Mouse (Mus musculus) heart, postnatal 10 days (tissue): ENCODE data around the gene Kat8. TPM values are rescaled to one million over a fixed set of nuclear protein-coding genes. Genes with fewer than 3 reads are reported as not detected.
"Not testable (repeated sequence)": the region's sequence is repeated elsewhere in the genome, so short reads cannot be mapped to it uniquely, and the experiment has no call there.

Source experiments
- DNase-seq, 2 experiments: peaks; one replicate each; pipeline ENCODE4 v3.0.0; 2021
- intact Hi-C: fragments of 180-260 bp; cut with DNase I; formaldehyde crosslinking; loops from one replicate; pipeline ENCODE4 v1.15.1; 2025
- total RNA-seq, 2 experiments: library from RNA; stranded (reverse); gene quantifications; 2 replicates each; pipeline ENCODE4 v1.2.3; 2021

The Kat8 gene
- total RNA-seq, 2 experiments from 2014 or later, result 12.7 to 14.6 TPM

- intact Hi-C loops, DNase-seq: not testable (repeated sequence)
These were observed 16.4 kb upstream of the Kat8 start for GRCm38 (mm10) chr7:127895891-127896290.

DNA sequence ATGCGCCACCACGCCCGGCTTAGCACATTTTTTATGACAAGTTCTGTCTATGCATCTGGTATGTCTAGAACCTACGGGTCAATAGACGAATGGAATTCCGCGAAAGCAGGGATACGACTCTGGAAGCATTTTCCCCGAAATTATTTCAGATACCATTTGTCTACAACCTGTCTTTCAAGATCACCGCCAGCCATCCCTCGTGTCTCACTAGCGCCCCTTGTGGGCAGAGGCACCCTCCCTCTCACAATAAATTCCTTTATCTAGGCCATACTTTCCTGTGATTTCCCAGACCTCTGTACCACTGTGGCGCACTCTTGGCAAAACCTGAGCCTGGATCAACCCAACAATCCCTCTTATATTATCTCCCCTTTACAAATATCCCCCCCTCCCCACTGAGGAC lies 15.9 kb upstream of the Kat8 start:
- intact Hi-C loops, result no loop called here
- peak; percentile 48 to 76 for DNase-seq

GRCm38 (mm10) chr7:127897542-127897941 lies 14.8 kb upstream of the Kat8 start:
- DNase-seq, result no peak
- intact Hi-C loops, result no loop called here

DNA sequence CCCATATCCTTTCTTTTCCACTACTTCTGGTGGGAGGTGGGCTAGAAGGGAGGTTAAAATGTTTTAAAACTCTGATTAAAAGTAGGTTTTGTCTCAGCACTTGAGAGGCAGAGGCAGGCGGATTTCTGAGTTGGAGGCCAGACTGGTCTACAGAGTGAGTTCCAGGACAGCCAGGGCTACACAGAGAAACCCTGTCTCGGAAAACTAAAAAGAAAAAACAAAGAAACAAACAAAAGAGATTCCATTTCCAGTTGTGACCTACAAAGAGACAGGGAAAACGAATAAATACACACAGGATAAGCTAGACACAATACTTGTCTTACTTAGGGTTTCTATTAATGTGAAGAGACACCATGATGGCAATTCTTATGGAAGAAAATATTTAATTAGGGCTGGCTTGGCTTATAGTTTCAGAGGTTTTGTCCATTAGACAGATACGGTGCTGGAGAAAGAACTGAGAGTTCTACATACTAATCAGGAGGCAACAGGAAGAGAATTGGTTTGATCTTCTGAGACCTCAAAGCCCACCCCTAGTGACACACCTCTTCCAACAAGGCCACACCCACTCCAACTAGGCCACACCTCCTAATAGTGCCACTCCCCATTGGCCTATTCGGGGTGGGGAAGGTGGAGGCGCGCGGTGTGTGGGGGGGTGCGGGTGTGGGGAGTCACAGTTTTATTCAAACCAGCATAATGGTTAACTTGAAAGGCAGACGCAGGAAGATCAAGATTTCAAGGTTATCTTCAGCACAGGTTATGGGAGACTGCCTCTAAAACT lies 13.9 kb upstream of the Kat8 start:
- no peak for DNase-seq
- intact Hi-C loops, result no loop called here

DNA sequence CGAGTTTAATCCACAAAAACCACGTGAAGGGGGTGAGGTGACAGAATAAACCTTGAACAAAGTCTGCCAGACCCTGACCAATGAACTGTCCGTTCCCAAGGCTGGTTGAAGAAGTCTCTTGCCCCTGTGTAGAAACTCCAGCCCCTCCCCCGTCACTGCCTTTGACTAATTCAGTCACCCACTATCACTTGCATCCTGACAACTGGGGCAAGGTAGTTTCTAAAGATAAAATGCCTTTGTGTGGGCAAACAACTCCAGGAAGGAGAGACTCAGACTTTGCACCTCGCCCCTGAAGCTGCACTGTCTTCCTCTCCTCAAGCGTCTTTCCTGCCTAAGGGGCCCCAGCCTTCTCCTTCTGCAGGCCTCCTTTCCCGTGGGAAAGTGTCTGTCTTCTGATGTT lies 12.3 kb upstream of the Kat8 start:
- no peak for DNase-seq
- intact Hi-C loops, result no loop called here

DNA sequence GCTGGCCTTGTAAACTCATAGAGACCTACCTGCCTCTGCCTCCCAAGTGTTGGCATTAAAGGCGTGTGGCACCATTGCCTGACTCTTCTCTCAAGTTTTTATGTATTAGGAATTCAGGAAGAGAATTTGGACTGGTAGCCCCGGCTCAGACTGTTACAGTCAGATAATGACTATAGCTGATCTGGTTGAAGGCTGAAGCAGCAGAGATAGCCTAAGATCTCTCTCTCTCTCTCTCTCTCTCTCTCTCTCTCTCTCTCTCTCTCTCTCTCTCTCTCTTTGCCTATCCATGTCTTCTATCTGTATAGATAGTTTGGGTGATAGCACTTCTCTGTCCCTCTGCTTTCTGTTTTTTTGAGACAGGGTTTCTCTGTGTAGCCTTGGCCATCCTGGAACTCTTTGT lies 10.5 kb upstream of the Kat8 start:
- intact Hi-C loops, result no loop called here
- no peak for DNase-seq

- DNase-seq, result peak; percentile 83 to 89
- intact Hi-C loops, result no loop called here
These were observed 8.1 kb upstream of the Kat8 start, which contains the start of gene Bckdk for GRCm38 (mm10) chr7:127903971-127904796. Gene Bckdk, plus strand, starts transcription at chr7:127904082.

DNA sequence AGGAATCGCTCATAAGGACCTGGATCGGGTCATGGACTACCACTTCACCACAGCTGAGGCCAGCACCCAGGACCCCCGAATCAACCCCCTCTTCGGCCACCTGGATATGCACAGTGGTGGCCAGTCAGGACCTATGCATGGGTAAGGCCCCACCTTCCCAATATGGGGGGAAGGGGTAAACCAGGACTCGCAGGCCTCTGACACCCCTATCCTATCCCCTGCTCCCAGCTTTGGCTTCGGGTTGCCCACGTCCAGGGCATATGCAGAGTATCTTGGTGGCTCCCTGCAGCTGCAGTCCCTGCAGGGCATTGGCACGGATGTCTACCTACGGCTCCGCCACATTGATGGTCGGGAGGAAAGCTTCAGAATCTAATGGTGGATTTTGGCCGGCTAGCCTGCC lies 4.4 kb upstream of the Kat8 start:
- intact Hi-C loops, result no loop called here
- no peak for DNase-seq

DNA sequence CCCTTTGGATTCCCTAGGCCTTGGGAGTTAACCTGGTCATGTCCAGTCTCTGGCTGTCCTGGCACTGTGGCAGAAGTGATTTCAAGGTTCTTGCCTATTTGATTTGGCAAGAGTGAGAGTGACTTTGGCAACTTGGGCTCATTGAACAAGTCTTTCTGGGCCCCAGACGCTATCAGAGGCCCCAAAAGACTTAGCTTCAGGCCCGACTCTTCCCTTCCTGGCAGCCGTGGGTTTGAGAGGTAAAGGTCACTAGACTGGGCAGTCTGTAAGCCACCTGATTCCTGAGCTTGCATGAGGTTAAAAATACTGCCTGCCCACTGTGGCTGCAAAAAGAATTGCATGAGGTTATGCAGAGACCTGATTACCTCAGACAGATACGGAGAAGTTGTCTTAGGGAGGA lies 3.7 kb upstream of the Kat8 start:
- DNase-seq, result no peak
- intact Hi-C loops, result no loop called here

GRCm38 (mm10) chr7:127912938-127913337 lies 622 bp downstream of the Kat8 start:
- intact Hi-C loops, result no loop called here

DNA sequence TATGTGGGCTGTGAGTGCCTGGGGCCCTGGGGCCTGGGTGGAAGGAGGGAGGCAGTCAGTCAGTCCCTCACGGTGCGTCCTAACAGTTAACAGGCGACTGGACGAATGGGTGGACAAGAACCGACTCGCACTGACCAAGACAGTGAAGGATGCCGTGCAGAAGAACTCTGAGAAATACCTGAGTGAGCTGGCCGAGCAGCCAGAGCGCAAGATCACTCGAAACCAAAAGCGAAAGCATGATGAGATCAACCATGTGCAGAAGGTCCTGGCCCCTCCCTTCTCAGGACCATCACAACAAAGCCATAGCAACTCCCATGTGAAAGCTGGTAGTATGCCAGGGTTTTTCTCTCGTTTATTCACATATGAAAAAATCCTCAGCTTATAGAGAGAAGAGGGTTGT lies 3.0 kb downstream of the Kat8 start:
- DNase-seq, result no peak
- intact Hi-C loops, result no loop called here

More at GRCm38 (mm10) chr7:127912938-127913337, 622 bp downstream of the Kat8 start:
- DNase-seq, result no peak

DNA sequence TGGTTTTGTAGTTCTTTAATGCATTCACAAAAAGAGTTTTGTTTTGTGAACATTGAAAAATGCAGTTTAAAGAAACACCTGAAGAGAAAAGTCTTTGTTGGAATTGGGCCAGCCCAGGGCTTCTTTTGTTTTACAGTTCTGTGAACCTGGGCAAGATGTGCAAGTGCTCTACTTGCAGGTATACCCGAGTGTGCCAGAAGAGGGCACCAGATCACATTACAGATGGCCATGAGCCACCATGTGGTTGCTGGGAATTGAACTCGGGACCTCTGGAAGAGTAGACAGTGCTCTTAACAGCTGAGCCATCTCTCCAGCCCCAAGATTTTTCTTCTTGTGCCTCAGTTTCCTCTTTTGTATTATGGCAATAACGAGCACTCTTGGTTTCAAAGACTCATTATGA lies 5.9 kb downstream of the Kat8 start:
- intact Hi-C loops, result no loop called here
- peak in 1 of 2 experiments; percentile 55 for DNase-seq

DNA sequence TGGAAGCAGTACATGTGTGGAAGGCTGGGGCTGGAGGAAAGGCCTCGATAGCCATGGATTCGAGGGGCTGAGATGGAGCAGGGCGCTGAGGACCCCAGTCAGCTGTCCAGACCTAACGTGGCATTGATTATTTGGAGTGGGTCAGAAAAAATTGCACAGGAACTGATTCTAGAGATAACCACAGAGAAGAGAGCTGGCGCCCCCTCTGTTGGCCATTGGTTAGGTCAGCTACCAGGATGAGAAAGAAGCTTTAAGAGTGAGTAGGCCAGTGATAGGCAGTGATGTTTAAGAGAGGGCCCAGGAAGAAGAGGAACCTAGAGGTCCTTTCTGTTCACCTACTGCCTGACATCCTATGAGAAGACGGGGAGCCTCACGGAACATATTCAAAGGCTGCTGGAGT lies 7.0 kb downstream of the Kat8 start:
- peak in 1 of 2 experiments; percentile 26 for DNase-seq
- intact Hi-C loops, result no loop called here

DNA sequence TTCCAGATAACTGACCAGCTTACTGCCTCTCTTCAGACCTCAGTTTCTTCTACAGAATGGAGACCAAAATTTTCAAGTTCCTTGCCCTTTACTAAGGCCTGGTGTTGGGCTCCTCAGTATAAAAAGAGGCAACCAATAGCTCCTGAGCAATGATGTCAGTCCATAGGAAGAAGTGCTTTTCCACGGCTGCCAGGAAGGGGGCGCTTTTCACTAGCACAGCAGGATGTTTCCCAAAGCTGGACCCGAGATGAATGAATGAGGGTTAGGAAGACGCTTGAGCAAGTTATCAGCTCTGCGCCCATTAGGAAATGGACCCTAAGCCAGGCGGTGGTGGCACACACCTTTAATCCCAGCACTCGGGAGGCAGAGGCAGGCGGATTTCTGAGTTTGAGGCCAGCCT lies 9.2 kb downstream of the Kat8 start:
- peak in 1 of 2 experiments; percentile 34 for DNase-seq
- intact Hi-C loops, result no loop called here

DNA sequence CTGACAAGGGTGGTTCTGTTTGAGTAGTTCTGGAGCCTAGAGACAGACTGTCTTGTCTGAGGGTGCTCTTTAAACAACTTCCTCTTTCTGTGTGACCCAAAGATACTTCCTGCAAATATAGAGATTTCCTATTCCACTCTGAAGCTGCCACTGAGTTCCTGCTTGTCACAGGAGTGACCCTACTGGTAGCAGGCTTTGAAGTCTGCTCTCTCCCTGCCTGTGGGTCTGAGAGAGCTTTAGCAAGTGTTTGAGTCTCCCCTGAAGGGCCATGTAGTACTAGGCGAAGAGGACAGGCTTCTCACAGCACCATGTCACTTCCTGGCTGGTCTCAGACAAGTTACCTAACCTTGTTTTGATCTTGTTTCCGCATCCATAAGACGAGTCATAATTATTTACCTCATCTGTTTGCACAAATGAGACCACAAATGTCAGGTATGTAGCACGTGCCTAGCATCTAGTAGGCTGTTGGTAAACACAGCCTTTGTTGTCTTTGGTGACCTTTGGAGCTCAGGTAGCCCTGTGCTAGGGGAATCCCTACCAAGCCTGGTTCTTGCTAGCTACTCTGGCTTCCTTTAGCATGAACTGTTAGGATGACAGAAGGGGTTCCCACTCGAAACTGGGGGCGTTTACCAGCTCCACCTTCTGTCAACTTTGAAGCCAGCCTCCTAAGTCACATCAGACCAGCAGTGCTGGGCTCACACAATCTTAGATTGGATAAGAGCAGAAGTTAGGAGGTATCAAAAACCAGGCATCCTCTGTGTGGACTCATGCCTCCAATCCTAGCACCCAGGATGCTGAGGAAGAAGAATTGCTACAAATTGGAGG lies 10.3 kb downstream of the Kat8 start:
- intact Hi-C loops, result no loop called here

GRCm38 (mm10) chr7:127923714-127924113 lies 11.4 kb downstream of the Kat8 start:
- DNase-seq, result no peak
- intact Hi-C loops, result no loop called here

More for the DNA sequence above, 10.3 kb downstream of the Kat8 start:
- DNase-seq, result no peak

- intact Hi-C loops, result no loop called here
- no peak for DNase-seq
These were observed 12.9 kb downstream of the Kat8 start for GRCm38 (mm10) chr7:127925252-127925651.

GRCm38 (mm10) chr7:127926066-127926465 lies 13.8 kb downstream of the Kat8 start:
- intact Hi-C loops, result no loop called here

GRCm38 (mm10) chr7:127926846-127927245 lies 14.5 kb downstream of the Kat8 start:
- intact Hi-C loops, result no loop called here
- no peak for DNase-seq

More at GRCm38 (mm10) chr7:127926066-127926465, 13.8 kb downstream of the Kat8 start:
- no peak for DNase-seq

DNA sequence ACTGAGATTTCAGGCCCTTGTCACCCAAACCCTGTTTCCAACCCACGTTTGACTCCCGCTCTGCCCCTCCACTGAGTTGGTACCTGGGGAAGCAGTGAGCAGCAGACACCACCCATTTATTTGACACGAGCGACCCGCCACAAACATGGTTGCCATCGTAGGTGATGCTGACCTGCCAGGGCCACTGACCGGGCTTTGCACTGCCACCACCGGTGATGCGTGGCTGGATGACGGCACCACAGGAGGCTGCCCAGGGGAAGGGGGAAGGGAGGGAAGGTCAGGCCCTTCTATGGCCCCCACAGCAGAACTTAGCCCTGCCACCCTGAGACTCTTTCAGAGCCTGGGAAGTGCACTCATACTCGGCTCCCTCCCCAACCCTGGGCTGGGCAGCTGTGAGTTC lies 15.4 kb downstream of the Kat8 start:
- intact Hi-C loops, result no loop called here
- DNase-seq, result no peak

DNA sequence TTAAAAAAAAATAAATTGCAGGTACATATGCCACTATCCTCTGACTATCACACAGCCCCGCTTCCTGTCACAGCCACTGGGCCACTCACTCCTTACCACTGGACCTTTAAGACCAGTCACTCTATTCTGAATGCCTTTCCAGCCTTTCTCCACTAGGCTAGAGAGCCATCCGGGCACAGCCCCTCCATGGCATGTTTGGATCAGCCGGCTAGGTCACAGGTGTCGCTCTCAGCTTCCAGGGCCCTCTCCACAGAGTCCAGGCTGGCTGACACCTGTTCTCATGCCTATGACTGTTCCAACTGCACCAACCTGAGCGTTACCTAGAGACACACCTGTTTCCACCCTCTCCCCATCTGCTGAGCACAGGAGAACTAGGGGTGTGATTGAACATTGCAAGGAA lies 16.3 kb downstream of the Kat8 start:
- no peak for DNase-seq
- intact Hi-C loops, result no loop called here
